Mouse (Mus musculus) inflammation-experienced regulatory T-cells, adult 16 weeks (primary cell): Measurements from ENCODE around the gene AC129217.1. TPM values are rescaled to one million over a fixed set of nuclear protein-coding genes. Genes with fewer than 3 reads are reported as not detected.

Source experiments
- polyA plus RNA-seq: library from polyadenylated mRNA; unstranded; fragments of 100-300 nt; shearing (Covaris generic); gene quantifications from one replicate; pipeline ENCODE4 v1.2.1, GENCODE M21; 2017

The AC129217.1 gene
- polyA plus RNA-seq, 1 experiment from 2014 or later, result not detected

Other genes with a start within 250 kb of the AC129217.1 start
- not detected for gene Slc22a8, start 238.5 kb upstream of the AC129217.1 start, polyA plus RNA-seq
- not detected for gene Slc22a6, start 211.7 kb upstream of the AC129217.1 start, polyA plus RNA-seq
- not detected for gene Chrm1, start 166.0 kb upstream of the AC129217.1 start, polyA plus RNA-seq
- 132 TPM for gene Slc3a2, start 106.4 kb upstream of the AC129217.1 start, polyA plus RNA-seq
- 88.5 TPM for gene Wdr74, start 93.9 kb upstream of the AC129217.1 start, polyA plus RNA-seq
- gene 1700092M07Rik, start 89.1 kb upstream of the AC129217.1 start, polyA plus RNA-seq, result 1.1 TPM
- 189 TPM for gene Stx5a, start 88.4 kb upstream of the AC129217.1 start, polyA plus RNA-seq
- gene Nxf1, start 72.7 kb upstream of the AC129217.1 start, polyA plus RNA-seq, result 324 TPM
- gene Tmem223, start 58.8 kb upstream of the AC129217.1 start, polyA plus RNA-seq, result 107 TPM
- 167 TPM for gene Tmem179b, start 55.3 kb upstream of the AC129217.1 start, polyA plus RNA-seq
- gene Taf6l, start 43.4 kb upstream of the AC129217.1 start, polyA plus RNA-seq, result 6.1 TPM
- 172 TPM for gene Polr2g, start 31.2 kb upstream of the AC129217.1 start, polyA plus RNA-seq
- 4.3 TPM for gene Zbtb3, start 27.2 kb upstream of the AC129217.1 start, polyA plus RNA-seq
- gene Ttc9c, start 10.4 kb upstream of the AC129217.1 start, polyA plus RNA-seq, result 57.9 TPM
- gene Hnrnpul2, start 9.8 kb upstream of the AC129217.1 start, polyA plus RNA-seq, result 5.4 TPM
- 112 TPM for gene Bscl2, start 7.7 kb downstream of the AC129217.1 start, polyA plus RNA-seq
- 0.45 TPM for gene Gng3, start 9.4 kb downstream of the AC129217.1 start, polyA plus RNA-seq
- not detected for gene Lrrn4cl, start 21.0 kb downstream of the AC129217.1 start, polyA plus RNA-seq
- 165 TPM for gene Ubxn1, start 41.7 kb downstream of the AC129217.1 start, polyA plus RNA-seq
- 82.7 TPM for gene Uqcc3, start 51.1 kb downstream of the AC129217.1 start, polyA plus RNA-seq
- gene Lbhd1, start 54.0 kb downstream of the AC129217.1 start, polyA plus RNA-seq, result 75.6 TPM
- gene Gm49403, start 54.2 kb downstream of the AC129217.1 start, polyA plus RNA-seq, result not detected
- gene 1810009A15Rik, start 59.1 kb downstream of the AC129217.1 start, polyA plus RNA-seq, result 74.5 TPM
- gene Gm49416, start 59.2 kb downstream of the AC129217.1 start, polyA plus RNA-seq, result not detected
- 55.6 TPM for gene Ints5, start 63.2 kb downstream of the AC129217.1 start, polyA plus RNA-seq
- gene Ganab, start 68.3 kb downstream of the AC129217.1 start, polyA plus RNA-seq, result 145 TPM
- gene B3gat3, start 90.6 kb downstream of the AC129217.1 start, polyA plus RNA-seq, result 37.2 TPM
- 11.8 TPM for gene Rom1, start 99.6 kb downstream of the AC129217.1 start, polyA plus RNA-seq
- 76.0 TPM for gene Eml3, start 99.8 kb downstream of the AC129217.1 start, polyA plus RNA-seq
- gene Mta2, start 112.1 kb downstream of the AC129217.1 start, polyA plus RNA-seq, result 248 TPM
- 55.5 TPM for gene Tut1, start 124.1 kb downstream of the AC129217.1 start, polyA plus RNA-seq
- gene Eef1g, start 137.3 kb downstream of the AC129217.1 start, polyA plus RNA-seq, result 297 TPM
- gene Ahnak, start 159.5 kb downstream of the AC129217.1 start, polyA plus RNA-seq, result 137 TPM